Mouse (Mus musculus): ENCODE measurements at regions not wholly inside any gene's neighbourhood (a gene's known extent, or its start where the extent isn't known, plus 50 kb on each side); places are given as distances from the start of the nearest gene placed in this dataset.

DNA sequence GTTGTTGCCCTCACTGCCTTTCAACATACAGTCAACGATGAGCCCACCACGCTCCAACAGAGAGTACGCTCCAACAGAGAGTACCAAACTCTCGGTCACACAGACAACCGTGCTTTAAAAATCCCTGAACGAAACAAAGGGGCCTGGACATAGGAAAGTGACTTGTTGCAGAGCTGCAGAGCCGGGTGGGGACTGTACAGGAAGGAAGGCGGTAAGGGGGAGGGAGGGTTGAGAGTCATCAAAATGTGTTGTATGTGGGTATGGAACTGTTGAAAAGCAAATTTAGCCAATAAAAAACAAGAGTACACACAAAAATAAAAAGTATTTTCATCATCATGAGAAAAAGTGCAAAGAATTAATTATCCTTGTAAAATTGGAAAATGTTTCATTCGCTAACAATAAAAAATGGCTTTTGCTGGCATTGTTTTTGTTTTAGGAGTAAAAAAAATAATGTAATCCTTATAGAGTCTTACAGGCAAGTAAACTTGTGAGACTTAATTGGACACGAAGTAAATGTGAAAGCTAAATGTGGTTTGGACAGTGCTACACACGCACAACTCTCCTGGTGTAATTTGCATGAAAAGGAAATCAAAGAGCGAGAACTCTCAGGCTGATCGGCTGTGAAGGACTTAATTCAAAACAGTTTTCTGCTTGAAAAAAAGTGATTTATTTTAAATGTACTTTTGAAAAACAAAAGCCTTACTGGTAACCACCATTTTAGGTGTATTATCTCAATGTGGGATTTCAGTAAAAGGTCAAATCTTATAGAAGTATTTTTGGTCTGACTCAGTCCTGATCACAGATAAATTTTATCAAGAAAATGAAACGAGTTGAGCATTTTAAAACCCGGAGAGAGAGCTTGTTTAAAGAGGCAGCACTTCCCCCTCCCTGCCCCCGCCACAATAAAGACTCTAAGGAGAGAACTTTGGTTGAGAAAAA lies 129.4 kb downstream of the Kcnrg start:
- Histone ChIP-seq H3K36me3 (ENCODE audit: control insufficient read depth, insufficient read depth, low read length) (no peaks in the 10 kb centered on the region), H3K9ac (ENCODE audit: low read depth, low read length) (no peak overlapping the region), H3K27me3 (ENCODE audit: control insufficient read depth, insufficient read depth, low read depth, low read length) (no peaks in the 10 kb centered on the region), H3K4me1 (ENCODE audit: control insufficient read depth, insufficient read depth, low read length) (peaks cover 4% of the 10 kb centered on the region; the same call in 1 of the 2 replicates), H3K27ac (ENCODE audit: low read length) (no peak overlapping the region), H3K4me2 (ENCODE audit: low read length) (no peak overlapping the region), H3K4me3 (ENCODE audit: low read depth, low read length) (no peak overlapping the region), H3K9me3 (replicated peaks; ENCODE audit: control insufficient read depth, low read length, poor library complexity, severe bottlenecking) (no peaks in the 10 kb centered on the region; the same call in 1 of the 2 replicates)
- WGBS, result 15% methylated on average over 16 of the region's 16 CpGs
- ATAC-seq, result no peak

DNA sequence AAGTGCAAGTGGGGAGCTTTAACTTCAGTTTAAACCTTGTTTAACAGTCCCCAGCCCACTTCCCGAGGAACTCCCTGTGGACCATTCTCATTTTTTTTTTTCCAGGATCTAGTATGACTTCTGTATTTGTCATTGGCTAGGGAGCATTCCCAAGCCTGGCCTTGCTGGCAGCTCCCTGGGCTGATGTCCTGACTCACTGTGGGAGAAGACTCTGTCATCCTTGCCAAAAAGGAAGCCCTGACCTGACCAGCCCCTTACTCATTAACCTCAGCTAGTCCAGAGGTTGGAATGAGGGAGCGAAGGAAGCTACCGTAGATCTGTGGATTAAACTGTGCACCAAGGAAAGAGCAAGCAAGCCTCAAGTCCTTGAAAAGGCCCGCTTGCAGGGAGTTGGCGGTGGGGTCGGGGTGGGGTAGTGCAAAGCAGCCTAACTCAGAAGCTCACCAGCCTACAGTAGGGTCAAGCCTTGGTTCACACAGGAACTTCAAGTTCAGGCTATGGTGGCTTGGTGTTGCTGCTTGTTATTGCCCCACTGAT lies 130.3 kb downstream of the Kcnrg start:
- H3K4me2 ChIP-seq (ENCODE audit: low read length), result no peak overlapping the region

GRCm38 (mm10) chr14:61739453-61739852 lies 132.2 kb downstream of the Kcnrg start:
- ATAC-seq, result no peak
- H3K27me3 ChIP-seq (ENCODE audit: control insufficient read depth, insufficient read depth, low read depth, low read length), result no peaks in the 10 kb centered on the region
- no peak overlapping the region for H3K9ac ChIP-seq (ENCODE audit: low read depth, low read length)

More for the DNA sequence above, 130.3 kb downstream of the Kcnrg start:
- H3K4me1 ChIP-seq (ENCODE audit: control insufficient read depth, insufficient read depth, low read length), result peaks cover 4% of the 10 kb centered on the region; the same call in 1 of the 2 replicates
- H3K9ac ChIP-seq (ENCODE audit: low read depth, low read length), result no peak overlapping the region
- no peaks in the 10 kb centered on the region; the same call in 1 of the 2 replicates for H3K9me3 ChIP-seq (replicated peaks; ENCODE audit: control insufficient read depth, low read length, poor library complexity, severe bottlenecking)
- H3K4me3 ChIP-seq (ENCODE audit: low read depth, low read length), result no peak overlapping the region
- no peaks in the 10 kb centered on the region for H3K36me3 ChIP-seq (ENCODE audit: control insufficient read depth, insufficient read depth, low read length)
- no peak for ATAC-seq
- WGBS, result 75% methylated on average over 6 of the region's 6 CpGs
- H3K27me3 ChIP-seq (ENCODE audit: control insufficient read depth, insufficient read depth, low read depth, low read length), result no peaks in the 10 kb centered on the region
- H3K27ac ChIP-seq (ENCODE audit: low read length), result no peak overlapping the region

GRCm38 (mm10) chr14:61743855-61744408 lies 136.7 kb downstream of the Kcnrg start:
- 36% methylated on average over 4 of the region's 4 CpGs for WGBS
- no peaks in the 10 kb centered on the region for H3K27me3 ChIP-seq (ENCODE audit: control insufficient read depth, insufficient read depth, low read depth, low read length)
- H3K4me3 ChIP-seq (ENCODE audit: low read depth, low read length), result no peak overlapping the region
- H3K9ac ChIP-seq (ENCODE audit: low read depth, low read length), result no peak overlapping the region
- no peak overlapping the region for H3K4me2 ChIP-seq (ENCODE audit: low read length)
- no peaks in the 10 kb centered on the region for H3K36me3 ChIP-seq (ENCODE audit: control insufficient read depth, insufficient read depth, low read length)
- H3K27ac ChIP-seq (ENCODE audit: low read length), result no peak overlapping the region
- H3K4me1 ChIP-seq (ENCODE audit: control insufficient read depth, insufficient read depth, low read length), result no peaks in the 10 kb centered on the region
- H3K9me3 ChIP-seq (replicated peaks; ENCODE audit: control insufficient read depth, low read length, poor library complexity, severe bottlenecking), result no peaks in the 10 kb centered on the region; the same call in 1 of the 2 replicates
- ATAC-seq, result no peak

More at GRCm38 (mm10) chr14:61739453-61739852, 132.2 kb downstream of the Kcnrg start:
- peaks cover 4% of the 10 kb centered on the region; the same call in 1 of the 2 replicates for H3K4me1 ChIP-seq (ENCODE audit: control insufficient read depth, insufficient read depth, low read length)
- no peak overlapping the region for H3K4me3 ChIP-seq (ENCODE audit: low read depth, low read length)
- no peaks in the 10 kb centered on the region; the same call in 1 of the 2 replicates for H3K9me3 ChIP-seq (replicated peaks; ENCODE audit: control insufficient read depth, low read length, poor library complexity, severe bottlenecking)
- no peak overlapping the region for H3K4me2 ChIP-seq (ENCODE audit: low read length)
- 100% methylated on average over 1 of the region's 1 CpGs for WGBS
- H3K27ac ChIP-seq (ENCODE audit: low read length), result no peak overlapping the region
- H3K36me3 ChIP-seq (ENCODE audit: control insufficient read depth, insufficient read depth, low read length), result no peaks in the 10 kb centered on the region

DNA sequence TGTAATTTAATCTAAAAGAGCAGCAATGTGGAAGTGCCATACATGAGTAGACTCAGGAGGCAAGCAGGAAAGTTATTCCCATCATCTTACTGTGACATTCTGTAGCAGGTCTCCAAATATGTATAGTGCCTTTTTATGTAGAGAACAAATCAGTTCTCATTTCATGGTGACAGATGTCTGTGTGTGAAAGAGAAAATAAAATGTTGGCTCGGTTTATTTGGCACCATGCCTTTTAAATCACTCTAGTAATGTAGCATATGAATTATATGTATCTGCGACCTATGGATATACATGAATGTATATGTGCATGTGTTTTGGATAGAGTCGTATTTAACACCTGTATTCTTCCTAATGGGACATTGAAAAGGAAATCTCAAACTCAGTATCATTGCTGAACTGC lies 146.2 kb downstream of the Kcnrg start:
- Histone ChIP-seq H3K4me1 (ENCODE audit: control insufficient read depth, insufficient read depth, low read length) (peaks cover 5% of the 10 kb centered on the region; the same call in 1 of the 2 replicates), H3K9me3 (replicated peaks; ENCODE audit: control insufficient read depth, low read length, poor library complexity, severe bottlenecking) (no peaks in the 10 kb centered on the region), H3K9ac (ENCODE audit: low read depth, low read length) (no peak overlapping the region), H3K27ac (ENCODE audit: low read length) (no peak overlapping the region), H3K36me3 (ENCODE audit: control insufficient read depth, insufficient read depth, low read length) (no peaks in the 10 kb centered on the region), H3K4me2 (ENCODE audit: low read length) (no peak overlapping the region), H3K27me3 (ENCODE audit: control insufficient read depth, insufficient read depth, low read depth, low read length) (no peaks in the 10 kb centered on the region), H3K4me3 (ENCODE audit: low read depth, low read length) (no peak overlapping the region)
- ATAC-seq, result no peak
- 90% methylated on average over 3 of the region's 3 CpGs for WGBS

DNA sequence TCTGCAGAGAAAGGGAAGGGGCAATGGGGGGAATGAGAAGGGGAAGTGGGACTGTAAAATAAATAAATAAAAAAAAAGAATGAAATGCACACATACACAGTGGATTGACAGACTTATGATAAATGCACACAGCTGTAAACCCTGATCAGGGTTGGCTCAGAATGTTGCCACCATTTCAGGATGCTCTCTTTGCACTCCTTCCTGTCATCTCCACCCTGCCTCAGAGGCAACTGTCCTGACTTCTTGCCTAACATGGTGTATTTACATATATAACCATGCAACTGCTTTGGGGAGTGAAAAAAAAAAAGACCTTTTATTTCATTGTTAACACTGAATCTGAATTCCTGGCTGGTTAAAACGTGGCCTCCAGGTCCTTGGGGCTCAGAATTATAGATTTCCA lies 149.4 kb downstream of the Kcnrg start:
- WGBS, result 3% methylated on average over 1 of the region's 1 CpGs
- 0 out of 2 replicates have a peak overlapping the region, but pooled peaks have one; percentile 1 for H3K9ac ChIP-seq (ENCODE audit: low read depth, low read length)
- H3K4me3 ChIP-seq (ENCODE audit: low read depth, low read length), result no peak overlapping the region
- no peaks in the 10 kb centered on the region for H3K36me3 ChIP-seq (ENCODE audit: control insufficient read depth, insufficient read depth, low read length)
- no peak overlapping the region for H3K27ac ChIP-seq (ENCODE audit: low read length)
- peak overlapping the region; percentile 65 for H3K4me2 ChIP-seq (ENCODE audit: low read length)
- H3K9me3 ChIP-seq (replicated peaks; ENCODE audit: control insufficient read depth, low read length, poor library complexity, severe bottlenecking), result no peaks in the 10 kb centered on the region
- peaks cover 5% of the 10 kb centered on the region; the same call in 1 of the 2 replicates for H3K4me1 ChIP-seq (ENCODE audit: control insufficient read depth, insufficient read depth, low read length)
- H3K27me3 ChIP-seq (ENCODE audit: control insufficient read depth, insufficient read depth, low read depth, low read length), result no peaks in the 10 kb centered on the region
- no peak for ATAC-seq

GRCm38 (mm10) chr14:61757086-61757822 lies 150.0 kb downstream of the Kcnrg start:
- 6% methylated on average over 14 of the region's 15 CpGs for WGBS
- Histone ChIP-seq H3K9ac (ENCODE audit: low read depth, low read length) (0 out of 2 replicates have a peak overlapping the region, but pooled peaks have one; percentile 1), H3K4me3 (ENCODE audit: low read depth, low read length) (peak overlapping the region; percentile 28), H3K27ac (ENCODE audit: low read length) (no peak overlapping the region), H3K27me3 (ENCODE audit: control insufficient read depth, insufficient read depth, low read depth, low read length) (no peaks in the 10 kb centered on the region), H3K9me3 (replicated peaks; ENCODE audit: control insufficient read depth, low read length, poor library complexity, severe bottlenecking) (no peaks in the 10 kb centered on the region), H3K36me3 (ENCODE audit: control insufficient read depth, insufficient read depth, low read length) (no peaks in the 10 kb centered on the region), H3K4me1 (ENCODE audit: control insufficient read depth, insufficient read depth, low read length) (peaks cover 5% of the 10 kb centered on the region; the same call in 1 of the 2 replicates), H3K4me2 (ENCODE audit: low read length) (peak overlapping the region; percentile 65)
- peak; percentile 90 for ATAC-seq

DNA sequence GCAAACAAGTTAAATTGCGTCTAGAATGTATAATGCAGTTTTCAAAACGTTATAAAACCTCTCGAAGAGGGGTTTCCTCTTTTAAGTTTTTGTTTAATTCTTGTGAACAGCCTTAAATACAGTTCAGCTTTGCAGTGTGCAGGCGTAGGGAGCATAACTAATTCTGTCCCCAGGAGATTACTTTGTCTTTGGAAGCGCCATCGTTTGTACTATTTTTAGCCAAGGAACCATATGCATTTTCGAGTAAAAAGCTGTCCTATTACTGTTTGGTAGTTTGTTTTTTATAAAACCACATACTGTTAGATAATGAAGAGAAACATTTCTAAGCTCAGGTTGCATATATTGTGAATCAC lies 150.5 kb downstream of the Kcnrg start:
- WGBS, result 12% methylated on average over 7 of the region's 7 CpGs
- Histone ChIP-seq H3K9ac (ENCODE audit: low read depth, low read length) (no peak overlapping the region), H3K4me1 (ENCODE audit: control insufficient read depth, insufficient read depth, low read length) (peaks cover 5% of the 10 kb centered on the region; the same call in 1 of the 2 replicates), H3K9me3 (replicated peaks; ENCODE audit: control insufficient read depth, low read length, poor library complexity, severe bottlenecking) (no peaks in the 10 kb centered on the region), H3K27ac (ENCODE audit: low read length) (no peak overlapping the region), H3K27me3 (ENCODE audit: control insufficient read depth, insufficient read depth, low read depth, low read length) (no peaks in the 10 kb centered on the region), H3K4me3 (ENCODE audit: low read depth, low read length) (peak overlapping the region; percentile 28; the same call in 1 of the 2 replicates), H3K4me2 (ENCODE audit: low read length) (peak overlapping the region; percentile 65), H3K36me3 (ENCODE audit: control insufficient read depth, insufficient read depth, low read length) (no peaks in the 10 kb centered on the region)
- ATAC-seq, result peak; percentile 64; the same call in 1 of the 2 replicates
